9 mouse cellular contexts compared by ENCODE assay signal in genomic region chrX:72273966-72274658, GRCm38 (mm10). TPM values are rescaled to one million over a fixed set of nuclear protein-coding genes. Genes with fewer than 3 reads are reported as not detected.
DNase-seq lines count a peak whose midpoint lies in the region; ATAC-seq and TF ChIP-seq lines count a peak whose summit lies in the region.
"Had no signal": no experiment of that assay in that cellular context is flagged by ENCODE, and none has a peak within 500 bp of the region (broad histone marks: within the 10 kb centered on the region; RNA-seq: fewer than 3 reads in every experiment).

No protein-coding gene starts in this region.

- H3K9me3 ChIP-seq in embryonic facial prominence, embryonic 10.5 days: no peaks in the 10 kb centered on the region
- H3K9me3 ChIP-seq in hindbrain, embryonic 15.5 days: no peaks in the 10 kb centered on the region
- no peaks in the 10 kb centered on the region for H3K9me3 ChIP-seq in liver, postnatal 0 days (ENCODE audit: low read length)
- H3K9me3 ChIP-seq in stomach, embryonic 14.5 days (ENCODE audit: control insufficient read depth, low read depth, low read length): no peaks in the 10 kb centered on the region

- DNase-seq in layer of hippocampus, postnatal 10 days (ENCODE audit: low spot score in 2 of 2): peak; percentile 2 to 9
- DNase-seq in layer of hippocampus, adult 11-12 months (ENCODE audit: low spot score): no peak
- DNase-seq in embryonic facial prominence, embryonic 10.5 days (ENCODE audit: low spot score): peak; percentile 27
- no peak for DNase-seq in liver, postnatal 0 days
- no peak for DNase-seq in ovary, postnatal 36 days (ENCODE audit: low spot score)

- peak overlapping the region; percentile 65; the same call in 1 of the 2 replicates for H3K27ac ChIP-seq in embryonic facial prominence, embryonic 10.5 days (replicated peaks)
- no peak overlapping the region for H3K27ac ChIP-seq in hindbrain, embryonic 15.5 days (replicated peaks)
- no peak overlapping the region for H3K27ac ChIP-seq in liver, postnatal 0 days (ENCODE audit: low read depth)
- H3K27ac ChIP-seq in stomach, embryonic 14.5 days (ENCODE audit: low read length): no peak overlapping the region

- peak overlapping the region; percentile 59 for H3K4me3 ChIP-seq in embryonic facial prominence, embryonic 10.5 days
- H3K4me3 ChIP-seq in hindbrain, embryonic 15.5 days: peak overlapping the region; percentile 41
- peak overlapping the region; percentile 24 for H3K4me3 ChIP-seq in liver, postnatal 0 days (ENCODE audit: low read depth, low read length)
- peak overlapping the region; percentile 36 for H3K4me3 ChIP-seq in stomach, embryonic 14.5 days (ENCODE audit: low read depth, low read length)

- no peaks in the 10 kb centered on the region for H3K4me1 ChIP-seq in embryonic facial prominence, embryonic 10.5 days
- H3K4me1 ChIP-seq in hindbrain, embryonic 15.5 days (replicated peaks): 0 out of 2 replicates have a peak, but pooled peaks cover 3% of the 10 kb centered on the region
- no peaks in the 10 kb centered on the region for H3K4me1 ChIP-seq in liver, postnatal 0 days (ENCODE audit: insufficient read depth)
- H3K4me1 ChIP-seq in stomach, embryonic 14.5 days (ENCODE audit: control insufficient read depth, insufficient read depth, low read length): no peaks in the 10 kb centered on the region

- TF ChIP-seq CTCF in liver, postnatal 0 days (IDR thresholded peaks at IDR 0.05; ENCODE audit: low read depth): no peak

- H3K9ac ChIP-seq in hindbrain, embryonic 15.5 days: 0 out of 2 replicates have a peak overlapping the region, but pooled peaks have one; percentile 13
- H3K9ac ChIP-seq in liver, postnatal 0 days (replicated peaks): no peak overlapping the region
- 0 out of 2 replicates have a peak overlapping the region, but pooled peaks have one; percentile 21 for H3K9ac ChIP-seq in stomach, embryonic 14.5 days (replicated peaks; ENCODE audit: low read depth, low read length)

- no peak for TF ChIP-seq EP300 in liver, postnatal 0 days (IDR thresholded peaks at IDR 0.05; ENCODE audit: low read depth)

- H3K4me2 ChIP-seq in hindbrain, embryonic 15.5 days: peak overlapping the region; percentile 71
- peak overlapping the region; percentile 62 for H3K4me2 ChIP-seq in liver, postnatal 0 days (ENCODE audit: low read depth, low read length)
- H3K4me2 ChIP-seq in stomach, embryonic 14.5 days (replicated peaks; ENCODE audit: low read depth, low read length): peak overlapping the region; percentile 53

- ATAC-seq in hindbrain, embryonic 15.5 days (ENCODE audit: low FRiP score, low read depth): peak; percentile 71
- no peak for ATAC-seq in liver, postnatal 0 days
- peak; percentile 60; the same call in 1 of the 2 replicates for ATAC-seq in stomach, embryonic 14.5 days (ENCODE audit: insufficient number of reproducible peaks, insufficient read depth, low FRiP score, low read depth)
- no peak for ATAC-seq in inflammation-experienced regulatory T-cells, adult 6 months

- 32% methylated on average over 27 of the region's 27 CpGs for WGBS in embryonic facial prominence, embryonic 10.5 days
- WGBS in hindbrain, embryonic 15.5 days: 37% methylated on average over 27 of the region's 27 CpGs
- WGBS in liver, postnatal 0 days (ENCODE audit: insufficient replicate concordance): 20% methylated on average over 27 of the region's 27 CpGs
- WGBS in stomach, embryonic 14.5 days: 22% methylated on average over 27 of the region's 27 CpGs

- peaks cover 11% of the 10 kb centered on the region for H3K36me3 ChIP-seq in embryonic facial prominence, embryonic 10.5 days (replicated peaks)
- no peaks in the 10 kb centered on the region for H3K36me3 ChIP-seq in hindbrain, embryonic 15.5 days
- H3K36me3 ChIP-seq in liver, postnatal 0 days (replicated peaks; ENCODE audit: insufficient read depth, low read length): no peaks in the 10 kb centered on the region
- H3K36me3 ChIP-seq in stomach, embryonic 14.5 days (ENCODE audit: control insufficient read depth, insufficient read depth, low read length): no peaks in the 10 kb centered on the region

- H3K27me3 ChIP-seq in embryonic facial prominence, embryonic 10.5 days (replicated peaks; ENCODE audit: low read depth, poor library complexity, severe bottlenecking): 0 out of 2 replicates have a peak, but pooled peaks cover 15% of the 10 kb centered on the region
- H3K27me3 ChIP-seq in hindbrain, embryonic 15.5 days: no peaks in the 10 kb centered on the region
- H3K27me3 ChIP-seq in liver, postnatal 0 days (ENCODE audit: insufficient read depth, low read length): no peaks in the 10 kb centered on the region
- no peaks in the 10 kb centered on the region for H3K27me3 ChIP-seq in stomach, embryonic 14.5 days (ENCODE audit: control insufficient read depth, insufficient read depth, low read length)

RNA-seq across cellular contexts. Expression of gene Gabre, which starts 0.5 kb away (rescaled TPM):
- under 1 TPM; 0.13 to 0.32 TPM for total RNA-seq in layer of hippocampus, postnatal 10 days (2021)
- 1.5 and 2.3 TPM in 2 replicates for polyA plus RNA-seq in embryonic facial prominence, embryonic 10.5 days (2016; fragmentation: Nextera tagmentation; extraction: Ambion mirVana)
- 0.71 and 0.94 TPM in 2 replicates for polyA plus RNA-seq in hindbrain, embryonic 15.5 days (2015; fragmentation: Nextera tagmentation; extraction: Ambion mirVana)
- 0.06 and 0.07 TPM in 2 replicates for polyA plus RNA-seq in liver, postnatal 0 days (2015; fragmentation: Nextera tagmentation; extraction: Ambion mirVana)
- 3.4 and 3.5 TPM in 2 replicates for polyA plus RNA-seq in stomach, embryonic 14.5 days (2014; fragmentation: Nextera tagmentation; extraction: Ambion mirVana)
- under 1 TPM in 1 of 3 experiments, not detected in 2; 0.27 TPM for polyA plus RNA-seq in inflammation-experienced regulatory T-cells, adult 6 months (2017; shearing (Covaris generic))

RNA-seq across cellular contexts. Expression of gene Magea4, which starts 52.3 kb away (rescaled TPM):
- total RNA-seq in layer of hippocampus, postnatal 10 days (2021): not detected
- not detected in 2 replicates for polyA plus RNA-seq in embryonic facial prominence, embryonic 10.5 days (2016; fragmentation: Nextera tagmentation; extraction: Ambion mirVana)
- polyA plus RNA-seq in hindbrain, embryonic 15.5 days (2015; fragmentation: Nextera tagmentation; extraction: Ambion mirVana): not detected in 2 replicates
- not detected in 2 replicates for polyA plus RNA-seq in liver, postnatal 0 days (2015; fragmentation: Nextera tagmentation; extraction: Ambion mirVana)
- polyA plus RNA-seq in stomach, embryonic 14.5 days (2014; fragmentation: Nextera tagmentation; extraction: Ambion mirVana): not detected in 2 replicates
- polyA plus RNA-seq in inflammation-experienced regulatory T-cells, adult 6 months (2017; shearing (Covaris generic)): not detected
- total RNA-seq: adrenal gland, postnatal 36 days had no signal

Comparison
In these comparisons a context has a peak if more than half of its experiments do, and no peak if none do; other contexts are left out.
1. DNase-seq: peak in layer of hippocampus, postnatal 10 days (2 of 2) and embryonic facial prominence, embryonic 10.5 days (single experiment); none in layer of hippocampus, adult 11-12 months (single experiment), liver, postnatal 0 days (single experiment) and ovary, postnatal 36 days (single experiment).
2. ATAC-seq: peak in hindbrain, embryonic 15.5 days (single experiment) and stomach, embryonic 14.5 days (single experiment); none in liver, postnatal 0 days (single experiment) and inflammation-experienced regulatory T-cells, adult 6 months (single experiment).
3. Peak in every context shown above with its lines, with median percentiles within 50 percentile points of each other: H3K4me3 ChIP-seq and H3K4me2 ChIP-seq.